Mouse (Mus musculus): ENCODE measurements around the gene Cldn11. TPM values are rescaled to one million over a fixed set of nuclear protein-coding genes. Genes with fewer than 3 reads are reported as not detected.
A peak's percentile ranks its signal among the peaks of the same experiment; 100 is the strongest.

Gene Cldn11
- polyA plus RNA-seq (2012; rRNA removed) = 267 and 352 TPM in 2 replicates

GRCm38 (mm10) chr3:31149706-31150105 is at the start of gene Cldn11:
TSS of gene Cldn11 (plus strand) at chr3:31149920.
- TF ChIP-seq CTCF (IDR thresholded peaks at IDR 0.05; ENCODE audit: extremely low read depth, insufficient read depth, low read length) (no peak), POLR2A (IDR thresholded peaks at IDR 0.05; ENCODE audit: extremely low read depth, insufficient read depth, low read length) (no peak)
- peak within 1 kb of the TSS; percentile 81 for H3K27ac ChIP-seq (ENCODE audit: insufficient read depth, low read length)
- peak within 1 kb of the TSS; percentile 47 for H3K4me3 ChIP-seq (ENCODE audit: insufficient read depth, low read length)
- H3K4me1 ChIP-seq (ENCODE audit: control insufficient read depth, insufficient read depth, low read length) = peaks cover 2% of the 10 kb centered on the region; the same call in 1 of the 2 replicates

GRCm38 (mm10) chr3:31100026-31100425 is 49.7 kb upstream of the Cldn11 start:
- H3K27ac ChIP-seq (ENCODE audit: insufficient read depth, low read length) = no peak overlapping the region
- TF ChIP-seq CTCF (IDR thresholded peaks at IDR 0.05; ENCODE audit: extremely low read depth, insufficient read depth, low read length) (no peak), POLR2A (IDR thresholded peaks at IDR 0.05; ENCODE audit: extremely low read depth, insufficient read depth, low read length) (no peak)
- peaks cover 8% of the 10 kb centered on the region for H3K4me1 ChIP-seq (ENCODE audit: control insufficient read depth, insufficient read depth, low read length)
- no peak overlapping the region for H3K4me3 ChIP-seq (ENCODE audit: insufficient read depth, low read length)

- H3K4me1 ChIP-seq (ENCODE audit: control insufficient read depth, insufficient read depth, low read length) = peaks cover 8% of the 10 kb centered on the region
- no peak overlapping the region for H3K27ac ChIP-seq (ENCODE audit: insufficient read depth, low read length)
- no peak overlapping the region for H3K4me3 ChIP-seq (ENCODE audit: insufficient read depth, low read length)
- TF ChIP-seq POLR2A (IDR thresholded peaks at IDR 0.05; ENCODE audit: extremely low read depth, insufficient read depth, low read length) (no peak), CTCF (IDR thresholded peaks at IDR 0.05; ENCODE audit: extremely low read depth, insufficient read depth, low read length) (no peak)
Observed at GRCm38 (mm10) chr3:31100802-31101201, 48.9 kb upstream of the Cldn11 start.

- Histone ChIP-seq H3K4me3 (ENCODE audit: insufficient read depth, low read length) (no peak overlapping the region), H3K4me1 (ENCODE audit: control insufficient read depth, insufficient read depth, low read length) (peaks cover 5% of the 10 kb centered on the region; the same call in 1 of the 2 replicates), H3K27ac (ENCODE audit: insufficient read depth, low read length) (no peak overlapping the region)
- no peak for TF ChIP-seq POLR2A (IDR thresholded peaks at IDR 0.05; ENCODE audit: extremely low read depth, insufficient read depth, low read length)
- TF ChIP-seq CTCF (IDR thresholded peaks at IDR 0.05; ENCODE audit: extremely low read depth, insufficient read depth, low read length) = no peak
Observed at GRCm38 (mm10) chr3:31104936-31105335, 44.8 kb upstream of the Cldn11 start.

GRCm38 (mm10) chr3:31106597-31106996 is 43.1 kb upstream of the Cldn11 start:
- TF ChIP-seq CTCF (IDR thresholded peaks at IDR 0.05; ENCODE audit: extremely low read depth, insufficient read depth, low read length) (no peak), POLR2A (IDR thresholded peaks at IDR 0.05; ENCODE audit: extremely low read depth, insufficient read depth, low read length) (no peak)
- no peak overlapping the region for H3K27ac ChIP-seq (ENCODE audit: insufficient read depth, low read length)

GRCm38 (mm10) chr3:31107674-31108073 is 42.0 kb upstream of the Cldn11 start:
- H3K4me1 ChIP-seq (ENCODE audit: control insufficient read depth, insufficient read depth, low read length) = peaks cover 3% of the 10 kb centered on the region; the same call in 1 of the 2 replicates
- TF ChIP-seq CTCF (IDR thresholded peaks at IDR 0.05; ENCODE audit: extremely low read depth, insufficient read depth, low read length) (no peak), POLR2A (IDR thresholded peaks at IDR 0.05; ENCODE audit: extremely low read depth, insufficient read depth, low read length) (no peak)
- no peak overlapping the region for H3K27ac ChIP-seq (ENCODE audit: insufficient read depth, low read length)
- H3K4me3 ChIP-seq (ENCODE audit: insufficient read depth, low read length) = no peak overlapping the region

More at GRCm38 (mm10) chr3:31106597-31106996, 43.1 kb upstream of the Cldn11 start:
- Histone ChIP-seq H3K4me1 (ENCODE audit: control insufficient read depth, insufficient read depth, low read length) (peaks cover 5% of the 10 kb centered on the region; the same call in 1 of the 2 replicates), H3K4me3 (ENCODE audit: insufficient read depth, low read length) (no peak overlapping the region)

- H3K4me1 ChIP-seq (ENCODE audit: control insufficient read depth, insufficient read depth, low read length) = peaks cover 3% of the 10 kb centered on the region; the same call in 1 of the 2 replicates
- H3K4me3 ChIP-seq (ENCODE audit: insufficient read depth, low read length) = no peak overlapping the region
- no peak for TF ChIP-seq POLR2A (IDR thresholded peaks at IDR 0.05; ENCODE audit: extremely low read depth, insufficient read depth, low read length)
- TF ChIP-seq CTCF (IDR thresholded peaks at IDR 0.05; ENCODE audit: extremely low read depth, insufficient read depth, low read length) = no peak
- no peak overlapping the region for H3K27ac ChIP-seq (ENCODE audit: insufficient read depth, low read length)
Observed at GRCm38 (mm10) chr3:31109108-31109507, 40.6 kb upstream of the Cldn11 start.

GRCm38 (mm10) chr3:31123098-31123497 is 26.6 kb upstream of the Cldn11 start:
- no peak overlapping the region for H3K27ac ChIP-seq (ENCODE audit: insufficient read depth, low read length)
- TF ChIP-seq POLR2A (IDR thresholded peaks at IDR 0.05; ENCODE audit: extremely low read depth, insufficient read depth, low read length) (no peak), CTCF (IDR thresholded peaks at IDR 0.05; ENCODE audit: extremely low read depth, insufficient read depth, low read length) (no peak)
- H3K4me1 ChIP-seq (ENCODE audit: control insufficient read depth, insufficient read depth, low read length) = no peaks in the 10 kb centered on the region
- no peak overlapping the region for H3K4me3 ChIP-seq (ENCODE audit: insufficient read depth, low read length)

GRCm38 (mm10) chr3:31126303-31126702 is 23.4 kb upstream of the Cldn11 start:
- Histone ChIP-seq H3K4me1 (ENCODE audit: control insufficient read depth, insufficient read depth, low read length) (no peaks in the 10 kb centered on the region), H3K27ac (ENCODE audit: insufficient read depth, low read length) (no peak overlapping the region), H3K4me3 (ENCODE audit: insufficient read depth, low read length) (no peak overlapping the region)
- TF ChIP-seq POLR2A (IDR thresholded peaks at IDR 0.05; ENCODE audit: extremely low read depth, insufficient read depth, low read length) = no peak
- TF ChIP-seq CTCF (IDR thresholded peaks at IDR 0.05; ENCODE audit: extremely low read depth, insufficient read depth, low read length) = no peak

GRCm38 (mm10) chr3:31126848-31127247 is 22.9 kb upstream of the Cldn11 start:
- no peak for TF ChIP-seq CTCF (IDR thresholded peaks at IDR 0.05; ENCODE audit: extremely low read depth, insufficient read depth, low read length)
- no peak for TF ChIP-seq POLR2A (IDR thresholded peaks at IDR 0.05; ENCODE audit: extremely low read depth, insufficient read depth, low read length)
- H3K4me3 ChIP-seq (ENCODE audit: insufficient read depth, low read length) = no peak overlapping the region
- no peaks in the 10 kb centered on the region for H3K4me1 ChIP-seq (ENCODE audit: control insufficient read depth, insufficient read depth, low read length)
- no peak overlapping the region for H3K27ac ChIP-seq (ENCODE audit: insufficient read depth, low read length)

All from cortical plate, adult 2 months (tissue).